Mouse (Mus musculus) intestine, postnatal 0 days (tissue): ENCODE results near the gene Tnk2. TPM values are rescaled to one million over a fixed set of nuclear protein-coding genes. Genes with fewer than 3 reads are reported as not detected.
A peak's percentile ranks its signal among the peaks of the same experiment; 100 is the strongest.

Experiments used
- ATAC-seq: fragments of 200-750 bp; cut with Nextera tagmentation; 2 replicates; pipeline ENCODE4 v1.8.0; 2017; ENCODE audit warnings: mild to moderate bottlenecking, moderate TSS enrichment, moderate library complexity
- H3K27ac ChIP-seq: fragments of 300-500 bp; sonication (generic); 2 replicates; pipeline ENCODE4 v1.5.1; 2014; ENCODE audit warnings: mild to moderate bottlenecking, low read depth, low read length, moderate library complexity
- H3K27me3 ChIP-seq: fragments of 300-500 bp; sonication (generic); replicated peaks from 2 replicates; pipeline ENCODE4 v1.6.1; 2014; ENCODE audit warnings: low read length, mixed read lengths; ENCODE audit not compliant: control insufficient read depth, insufficient read depth
- H3K36me3 ChIP-seq: fragments of 300-500 bp; sonication (generic); 2 replicates; pipeline ENCODE4 v1.6.1; 2014; ENCODE audit warnings: mild to moderate bottlenecking, moderate library complexity; ENCODE audit not compliant: control insufficient read depth, insufficient read depth
- H3K4me1 ChIP-seq: fragments of 300-500 bp; sonication (generic); replicated peaks from 2 replicates; pipeline ENCODE4 v1.6.1; 2014; ENCODE audit warnings: antibody characterized with exemption, low read length, mixed read lengths; ENCODE audit not compliant: control insufficient read depth, insufficient read depth
- H3K4me2 ChIP-seq: fragments of 300-500 bp; sonication (generic); replicated peaks from 2 replicates; pipeline ENCODE4 v1.6.1; 2014; ENCODE audit warnings: low read depth, mild to moderate bottlenecking, moderate library complexity
- H3K4me3 ChIP-seq: fragments of 300-500 bp; sonication (generic); 2 replicates; pipeline ENCODE4 v1.5.1; 2014; ENCODE audit warnings: low read depth, low read length
- H3K9ac ChIP-seq: fragments of 300-500 bp; sonication (generic); 2 replicates; pipeline ENCODE4 v1.6.1; 2014; ENCODE audit warnings: mild to moderate bottlenecking, low read depth, low read length
- H3K9me3 ChIP-seq: fragments of 300-500 bp; sonication (generic); 2 replicates; pipeline ENCODE4 v1.6.1; 2016; ENCODE audit warnings: mixed run types; ENCODE audit not compliant: control insufficient read depth
- CTCF ChIP-seq: sonication (generic); IDR thresholded peaks from 2 replicates; pipeline ENCODE4 v1.5.1; 2016; ENCODE audit warnings: low read depth, mild to moderate bottlenecking, control low read depth, antibody characterized with exemption, moderate library complexity
- WGBS: fragments of 180-500 bp; shearing (Covaris S2); extraction: QIAGEN DNeasy Blood & Tissue Kit; methylation state at CpG from one replicate; pipeline ENCODE4 v1.1.7; 2014; 5-methylcytosine and 5-hydroxymethylcytosine counted together
- polyA plus RNA-seq: library from polyadenylated mRNA; unstranded; fragments of >200 nt; fragmentation: Nextera tagmentation; extraction: Ambion mirVana; gene quantifications from 2 replicates; pipeline ENCODE4 v1.2.1, GENCODE M21; 2015

Gene Tnk2
- polyA plus RNA-seq, 1 experiment from 2014 or later: 8.0 TPM

GRCm38 (mm10) chr16:32713556-32713955 lies 69.9 kb downstream of the Tnk2 start:
- H3K4me2 ChIP-seq: no peak overlapping the region
- no peaks in the 10 kb centered on the region for H3K36me3 ChIP-seq
- no peak for ATAC-seq
- no peaks in the 10 kb centered on the region for H3K9me3 ChIP-seq
- peaks cover 5% of the 10 kb centered on the region; the same call in 1 of the 2 replicates for H3K4me1 ChIP-seq
- no peak overlapping the region for H3K4me3 ChIP-seq
- WGBS: 51% methylated on average over 6 of the region's 6 CpGs
- no peak for TF ChIP-seq CTCF
- no peak overlapping the region for H3K9ac ChIP-seq
- H3K27ac ChIP-seq: no peak overlapping the region
- H3K27me3 ChIP-seq: no peaks in the 10 kb centered on the region

- Histone ChIP-seq H3K9ac (no peak overlapping the region), H3K27me3 (no peaks in the 10 kb centered on the region), H3K9me3 (no peaks in the 10 kb centered on the region), H3K4me1 (no peaks in the 10 kb centered on the region), H3K36me3 (no peaks in the 10 kb centered on the region), H3K4me2 (peak overlapping the region; percentile 32; the same call in 1 of the 2 replicates), H3K27ac (no peak overlapping the region), H3K4me3 (no peak overlapping the region)
- 0 out of 2 replicates have a peak, but pooled peaks have one; percentile 25 for ATAC-seq
- peak; percentile 79 for TF ChIP-seq CTCF
- 15% methylated on average over 13 of the region's 13 CpGs for WGBS
Observed at GRCm38 (mm10) chr16:32715364-32715763, 71.7 kb downstream of the Tnk2 start.

- 0 out of 2 replicates have a peak, but pooled peaks cover 3% of the 10 kb centered on the region for H3K4me1 ChIP-seq
- 0 out of 2 replicates have a peak overlapping the region, but pooled peaks have one; percentile 10 for H3K4me2 ChIP-seq
- 44% methylated on average over 7 of the region's 7 CpGs for WGBS
- 0 out of 2 replicates have a peak, but pooled peaks have one; percentile 10 for ATAC-seq
- no peak overlapping the region for H3K9ac ChIP-seq
- no peaks in the 10 kb centered on the region for H3K27me3 ChIP-seq
- no peaks in the 10 kb centered on the region for H3K9me3 ChIP-seq
- no peaks in the 10 kb centered on the region for H3K36me3 ChIP-seq
- H3K4me3 ChIP-seq: no peak overlapping the region
- no peak for TF ChIP-seq CTCF
- H3K27ac ChIP-seq: no peak overlapping the region
Observed at GRCm38 (mm10) chr16:32723163-32723562, 79.5 kb downstream of the Tnk2 start.

GRCm38 (mm10) chr16:32723767-32724166 lies 80.1 kb downstream of the Tnk2 start:
- Histone ChIP-seq H3K4me2 (no peak overlapping the region), H3K36me3 (no peaks in the 10 kb centered on the region), H3K4me1 (peaks cover 3% of the 10 kb centered on the region; the same call in 1 of the 2 replicates), H3K9ac (no peak overlapping the region), H3K9me3 (no peaks in the 10 kb centered on the region), H3K27ac (no peak overlapping the region), H3K4me3 (no peak overlapping the region), H3K27me3 (no peaks in the 10 kb centered on the region)
- ATAC-seq: no peak
- TF ChIP-seq CTCF: no peak
- 34% methylated on average over 4 of the region's 4 CpGs for WGBS

DNA sequence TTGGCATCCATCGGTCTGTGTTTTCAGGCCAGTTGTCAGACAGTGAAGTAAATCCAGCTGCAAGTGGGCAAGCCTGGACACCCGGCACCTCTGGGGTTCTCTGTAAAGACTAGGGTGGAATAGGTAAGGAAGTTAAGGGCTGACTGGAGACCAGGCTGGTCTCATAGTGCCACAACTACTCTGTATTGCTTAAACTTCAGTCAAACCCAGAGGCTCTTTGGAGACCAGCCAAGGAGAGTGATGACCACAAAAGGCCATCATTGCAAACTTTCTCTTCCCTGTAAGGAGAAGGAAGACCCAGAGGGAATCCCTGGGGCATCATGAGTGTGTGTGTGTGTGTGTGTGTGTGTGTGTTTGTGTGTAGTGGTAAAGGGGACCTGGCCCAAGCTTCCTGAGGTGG lies 80.6 kb downstream of the Tnk2 start:
- no peak overlapping the region for H3K4me2 ChIP-seq
- no peaks in the 10 kb centered on the region for H3K9me3 ChIP-seq
- peaks cover 3% of the 10 kb centered on the region; the same call in 1 of the 2 replicates for H3K4me1 ChIP-seq
- no peak for ATAC-seq
- no peak overlapping the region for H3K9ac ChIP-seq
- no peak overlapping the region for H3K4me3 ChIP-seq
- no peak overlapping the region for H3K27ac ChIP-seq
- H3K36me3 ChIP-seq: no peaks in the 10 kb centered on the region
- TF ChIP-seq CTCF: no peak
- H3K27me3 ChIP-seq: no peaks in the 10 kb centered on the region
- WGBS: 77% methylated on average over 2 of the region's 2 CpGs

- Histone ChIP-seq H3K4me1 (peaks cover 3% of the 10 kb centered on the region; the same call in 1 of the 2 replicates), H3K4me3 (no peak overlapping the region), H3K4me2 (no peak overlapping the region), H3K9ac (no peak overlapping the region), H3K36me3 (no peaks in the 10 kb centered on the region), H3K27ac (no peak overlapping the region), H3K9me3 (no peaks in the 10 kb centered on the region), H3K27me3 (no peaks in the 10 kb centered on the region)
- TF ChIP-seq CTCF: no peak
- no peak for ATAC-seq
Observed at GRCm38 (mm10) chr16:32726501-32726900, 82.8 kb downstream of the Tnk2 start.

GRCm38 (mm10) chr16:32728240-32728639 lies 84.6 kb downstream of the Tnk2 start:
- no peak for TF ChIP-seq CTCF
- Histone ChIP-seq H3K9ac (no peak overlapping the region), H3K4me3 (no peak overlapping the region), H3K4me2 (no peak overlapping the region), H3K27me3 (no peaks in the 10 kb centered on the region), H3K27ac (no peak overlapping the region), H3K4me1 (peaks cover 3% of the 10 kb centered on the region; the same call in 1 of the 2 replicates), H3K36me3 (no peaks in the 10 kb centered on the region), H3K9me3 (no peaks in the 10 kb centered on the region)
- ATAC-seq: peak; percentile 70; the same call in 1 of the 2 replicates
